In the genomic region with DNA sequence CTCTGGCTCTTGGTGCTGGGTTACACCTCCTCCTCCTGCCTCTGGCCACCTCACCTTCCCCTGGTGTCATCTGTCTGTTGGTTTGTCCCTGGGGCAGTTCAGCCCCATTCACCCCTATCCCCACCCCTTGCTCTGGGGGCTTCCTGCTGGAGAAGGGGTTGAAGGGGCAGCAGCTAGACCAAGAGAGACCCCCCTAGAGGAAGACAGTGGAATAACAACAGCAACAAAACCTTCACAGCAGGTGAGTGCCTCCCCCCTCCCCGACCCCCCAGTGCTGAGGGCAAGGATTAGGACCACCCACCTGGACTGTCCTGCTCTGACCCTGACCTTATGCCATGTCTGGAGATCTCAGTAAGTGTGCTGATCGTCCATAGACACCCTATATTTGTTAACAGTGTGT, we compare ENCODE assay signal across 13 mouse cellular contexts. TPM values are rescaled to one million over a fixed set of nuclear protein-coding genes. Genes with fewer than 3 reads are reported as not detected.
DNase-seq lines count a peak whose midpoint lies in the region; ATAC-seq and TF ChIP-seq lines count a peak whose summit lies in the region.
"Had no signal": no experiment of that assay in that cellular context is flagged by ENCODE, and none has a peak within 500 bp of the region (broad histone marks: within the 10 kb centered on the region; RNA-seq: fewer than 3 reads in every experiment).

No protein-coding gene starts in this region.

- TF ChIP-seq POLR2A in brain, embryonic 14.5 days (IDR thresholded peaks at IDR 0.05; ENCODE audit: borderline replicate concordance, extremely low read depth, insufficient read depth, insufficient read length, poor library complexity, severe bottlenecking): no peak
- no peak for TF ChIP-seq POLR2A in small intestine, adult 2 months (IDR thresholded peaks at IDR 0.05; ENCODE audit: low read depth, low read length)

- no peaks in the 10 kb centered on the region for H3K27me3 ChIP-seq in kidney, postnatal 0 days (ENCODE audit: insufficient read depth, low read length)
- no peaks in the 10 kb centered on the region for H3K27me3 ChIP-seq in kidney, embryonic 15.5 days
- H3K27me3 ChIP-seq in small intestine, adult 2 months (ENCODE audit: control insufficient read depth, insufficient read depth, low read length): no peaks in the 10 kb centered on the region

- H3K9me3 ChIP-seq in kidney, postnatal 0 days (replicated peaks; ENCODE audit: low read length): no peaks in the 10 kb centered on the region
- no peaks in the 10 kb centered on the region for H3K9me3 ChIP-seq in kidney, embryonic 15.5 days (replicated peaks)
- H3K9me3 ChIP-seq: hindbrain, embryonic 10.5 days; midbrain, embryonic 13.5 days had no signal

- no peak for DNase-seq in kidney, postnatal 0 days (ENCODE audit: low spot score)
- DNase-seq in thymus, postnatal 0 days (ENCODE audit: low spot score): peak; percentile 17
- no peak for DNase-seq in thymus, postnatal 36 days
- no peak for DNase-seq in brain, embryonic 14.5 days (ENCODE audit: low read depth)
- no peak for DNase-seq in left cerebral cortex, adult 11 months (ENCODE audit: low spot score)
- no peak for DNase-seq in kidney, postnatal 14 days
- DNase-seq: kidney, adult 9 months; lung, adult 2 months had no signal

- no peak overlapping the region for H3K9ac ChIP-seq in kidney, postnatal 0 days (ENCODE audit: low read depth, low read length)
- no peak overlapping the region for H3K9ac ChIP-seq in kidney, embryonic 15.5 days

- H3K27ac ChIP-seq in kidney, postnatal 0 days: no peak overlapping the region
- H3K27ac ChIP-seq in kidney, embryonic 15.5 days: no peak overlapping the region
- H3K27ac ChIP-seq in small intestine, adult 2 months (ENCODE audit: insufficient read depth, low read depth, low read length): no peak overlapping the region
- H3K27ac ChIP-seq: hindbrain, embryonic 10.5 days; midbrain, embryonic 13.5 days had no signal

- ATAC-seq in kidney, postnatal 0 days (replicated peaks; ENCODE audit: low FRiP score, low read depth): no peak
- ATAC-seq in kidney, embryonic 15.5 days (replicated peaks; ENCODE audit: low FRiP score): no peak

- no peak overlapping the region for H3K4me2 ChIP-seq in kidney, postnatal 0 days (ENCODE audit: low read length)
- no peak overlapping the region for H3K4me2 ChIP-seq in kidney, embryonic 15.5 days
- H3K4me2 ChIP-seq: midbrain, embryonic 13.5 days had no signal

- peak; percentile 37; the same call in 1 of the 2 replicates for TF ChIP-seq CTCF in kidney, postnatal 0 days (IDR thresholded peaks at IDR 0.05; ENCODE audit: low read depth)
- TF ChIP-seq CTCF in brain, embryonic 14.5 days (IDR thresholded peaks at IDR 0.05; ENCODE audit: borderline replicate concordance, extremely low read depth, insufficient read depth, insufficient read length): peak; percentile 39
- TF ChIP-seq CTCF in small intestine, adult 2 months (IDR thresholded peaks at IDR 0.05; ENCODE audit: extremely low read depth, insufficient read length, insufficient replicate concordance, low read depth, low read length): peak; percentile 44; the same call in 1 of the 2 replicates

- H3K4me3 ChIP-seq in kidney, postnatal 0 days (replicated peaks; ENCODE audit: low read depth, low read length): no peak overlapping the region
- no peak overlapping the region for H3K4me3 ChIP-seq in kidney, embryonic 15.5 days (replicated peaks)
- H3K4me3 ChIP-seq in small intestine, adult 2 months (ENCODE audit: low read depth, low read length): no peak overlapping the region
- H3K4me3 ChIP-seq: hindbrain, embryonic 10.5 days; midbrain, embryonic 13.5 days had no signal

- 26% methylated on average over 2 of the region's 2 CpGs for WGBS in kidney, postnatal 0 days
- 45% methylated on average over 2 of the region's 2 CpGs for WGBS in kidney, embryonic 15.5 days
- whole genome bisulfite sequencing in small intestine, adult 2 months: 11% methylated on average over 2 of the region's 2 CpGs

- no peaks in the 10 kb centered on the region for H3K36me3 ChIP-seq in kidney, postnatal 0 days (ENCODE audit: insufficient read depth, low read length)
- H3K36me3 ChIP-seq in kidney, embryonic 15.5 days: no peaks in the 10 kb centered on the region
- no peaks in the 10 kb centered on the region for H3K36me3 ChIP-seq in small intestine, adult 2 months (ENCODE audit: control insufficient read depth, insufficient read depth, low read length)
- H3K36me3 ChIP-seq: hindbrain, embryonic 10.5 days; midbrain, embryonic 13.5 days had no signal

- H3K4me1 ChIP-seq in kidney, postnatal 0 days (replicated peaks; ENCODE audit: insufficient read depth, low read length): no peaks in the 10 kb centered on the region
- H3K4me1 ChIP-seq in kidney, embryonic 15.5 days: no peaks in the 10 kb centered on the region
- no peaks in the 10 kb centered on the region for H3K4me1 ChIP-seq in small intestine, adult 2 months (ENCODE audit: control insufficient read depth, insufficient read depth, insufficient read length, low read length)

RNA-seq across cellular contexts. Expression of gene Tub, which starts 15.8 kb away (rescaled TPM):
- polyA plus RNA-seq in kidney, postnatal 0 days (2015; fragmentation: Nextera tagmentation; extraction: Ambion mirVana): 0.33 and 0.36 TPM in 2 replicates
- 1.4 and 2.4 TPM in 2 replicates for polyA plus RNA-seq in kidney, embryonic 15.5 days (2015; fragmentation: Nextera tagmentation; extraction: Ambion mirVana)
- polyA plus RNA-seq in thymus, postnatal 0 days (2015; fragmentation: Nextera tagmentation; extraction: Ambion mirVana): 0.05 and 0.06 TPM in 2 replicates
- polyA plus RNA-seq in brain, embryonic 14.5 days (2012; rRNA removed): 109 and 143 TPM in 2 replicates
- 0.58 and 0.63 TPM in 2 replicates for polyA plus RNA-seq in small intestine, adult 2 months (2012; rRNA removed)

RNA-seq across cellular contexts. Expression of gene Eif3f, which starts 31.8 kb away (rescaled TPM):
- polyA plus RNA-seq in kidney, postnatal 0 days (2015; fragmentation: Nextera tagmentation; extraction: Ambion mirVana): 97.4 and 104 TPM in 2 replicates
- polyA plus RNA-seq in kidney, embryonic 15.5 days (2015; fragmentation: Nextera tagmentation; extraction: Ambion mirVana): 83.1 and 86.6 TPM in 2 replicates
- polyA plus RNA-seq in thymus, postnatal 0 days (2015; fragmentation: Nextera tagmentation; extraction: Ambion mirVana): 97.7 and 111 TPM in 2 replicates
- polyA plus RNA-seq in brain, embryonic 14.5 days (2012; rRNA removed): 91.2 and 150 TPM in 2 replicates
- 132 and 223 TPM in 2 replicates for polyA plus RNA-seq in small intestine, adult 2 months (2012; rRNA removed)

RNA-seq across cellular contexts. Expression of gene Nlrp10, which starts 36.0 kb away (rescaled TPM):
- polyA plus RNA-seq in kidney, postnatal 0 days (2015; fragmentation: Nextera tagmentation; extraction: Ambion mirVana): 0.03 TPM in 1 of 2 replicates, not detected in the other
- 0.06 TPM in 1 of 2 replicates, not detected in the other for polyA plus RNA-seq in kidney, embryonic 15.5 days (2015; fragmentation: Nextera tagmentation; extraction: Ambion mirVana)
- 0.04 and 0.13 TPM in 2 replicates for polyA plus RNA-seq in thymus, postnatal 0 days (2015; fragmentation: Nextera tagmentation; extraction: Ambion mirVana)
- not detected in 2 replicates for polyA plus RNA-seq in brain, embryonic 14.5 days (2012; rRNA removed)
- 0.03 TPM in 1 of 2 replicates, not detected in the other for polyA plus RNA-seq in small intestine, adult 2 months (2012; rRNA removed)
- polyA plus RNA-seq: hindbrain, embryonic 10.5 days; midbrain, embryonic 13.5 days; neural tube, embryonic 14.5 days had no signal

Comparison
In these comparisons a context has a peak if more than half of its experiments do, and no peak if none do; other contexts are left out.
1. RNA of gene Tub, which starts 15.8 kb away (polyA plus RNA-seq): 109 to 143 TPM in brain, embryonic 14.5 days; 1.4 to 2.4 TPM in kidney, embryonic 15.5 days, 0.58 to 0.63 TPM in small intestine, adult 2 months, 0.33 to 0.36 TPM in kidney, postnatal 0 days and 0.05 to 0.06 TPM in thymus, postnatal 0 days; every median in the first group is over 10 times any median in the second.
2. Peak in every context shown above with its lines, with median percentiles within 50 percentile points of each other: CTCF ChIP-seq.